Mouse (Mus musculus) stomach, embryonic 14.5 days (tissue): ENCODE data around the gene Cenpa. TPM values are rescaled to one million over a fixed set of nuclear protein-coding genes. Genes with fewer than 3 reads are reported as not detected.
A peak's percentile ranks its signal among the peaks of the same experiment; 100 is the strongest.

Source experiments
- ATAC-seq: fragments of 200-750 bp; cut with Nextera tagmentation; 2 replicates; pipeline ENCODE4 v1.8.0; 2017; ENCODE audit warnings: low read depth, moderate TSS enrichment; ENCODE audit not compliant: insufficient number of reproducible peaks, insufficient read depth, low FRiP score
- H3K27ac ChIP-seq: fragments of 300-500 bp; sonication (generic); 2 replicates; pipeline ENCODE4 v1.5.1; 2014; ENCODE audit warnings: mild to moderate bottlenecking, low read length, moderate library complexity, mixed read lengths
- H3K27me3 ChIP-seq: fragments of 300-500 bp; sonication (generic); 2 replicates; pipeline ENCODE4 v1.6.1; 2014; ENCODE audit warnings: low read length, control low read depth, mixed read lengths; ENCODE audit not compliant: control insufficient read depth, insufficient read depth
- H3K36me3 ChIP-seq: fragments of 300-500 bp; sonication (generic); 2 replicates; pipeline ENCODE4 v1.6.1; 2014; ENCODE audit warnings: mild to moderate bottlenecking, control low read depth, low read length, moderate library complexity, mixed read lengths; ENCODE audit not compliant: control insufficient read depth, insufficient read depth
- H3K4me1 ChIP-seq: fragments of 300-500 bp; sonication (generic); 2 replicates; pipeline ENCODE4 v1.6.1; 2014; ENCODE audit warnings: low read length, control low read depth, mixed read lengths; ENCODE audit not compliant: control insufficient read depth, insufficient read depth
- H3K4me2 ChIP-seq: fragments of 300-500 bp; sonication (generic); replicated peaks from 2 replicates; pipeline ENCODE4 v1.6.1; 2014; ENCODE audit warnings: low read depth, low read length, control low read depth
- H3K4me3 ChIP-seq: fragments of 300-500 bp; sonication (generic); 2 replicates; pipeline ENCODE4 v1.5.1; 2014; ENCODE audit warnings: low read depth, low read length, control low read depth
- H3K9ac ChIP-seq: fragments of 300-500 bp; sonication (generic); replicated peaks from 2 replicates; pipeline ENCODE4 v1.6.1; 2014; ENCODE audit warnings: low read depth, mild to moderate bottlenecking, control low read depth, low read length, moderate library complexity, mixed read lengths
- H3K9me3 ChIP-seq: fragments of 300-500 bp; sonication (generic); 2 replicates; pipeline ENCODE4 v1.6.1; 2016; ENCODE audit warnings: low read depth, low read length, control low read depth; ENCODE audit not compliant: control insufficient read depth
- WGBS: fragments of 180-500 bp; shearing (Covaris S2); extraction: QIAGEN DNeasy Blood & Tissue Kit; methylation state at CpG from one replicate; pipeline ENCODE4 v1.1.7; 2014; 5-methylcytosine and 5-hydroxymethylcytosine counted together
- polyA plus RNA-seq: library from polyadenylated mRNA; unstranded; fragments of >200 nt; fragmentation: Nextera tagmentation; extraction: Ambion mirVana; gene quantifications from 2 replicates; pipeline ENCODE4 v1.2.1, GENCODE M21; 2014

Gene Cenpa
- polyA plus RNA-seq = 264 and 303 TPM in 2 replicates

GRCm38 (mm10) chr5:30666391-30667195, at the start of gene Cenpa:
TSS of gene Cenpa (plus strand) at chr5:30666777.
- Histone ChIP-seq H3K4me2 (peak within 1 kb of the TSS; percentile 66), H3K9me3 (no peaks in the 10 kb centered on the region), H3K4me1 (peaks cover 10% of the 10 kb centered on the region), H3K9ac (peak within 1 kb of the TSS; percentile 70), H3K4me3 (peak within 1 kb of the TSS; percentile 77), H3K27ac (peak within 1 kb of the TSS; percentile 76), H3K27me3 (no peaks in the 10 kb centered on the region), H3K36me3 (peaks cover 11% of the 10 kb centered on the region; the same call in 1 of the 2 replicates)
- WGBS = under 1% methylated on average over 40 of the region's 40 CpGs
- ATAC-seq = peak; percentile 95

DNA sequence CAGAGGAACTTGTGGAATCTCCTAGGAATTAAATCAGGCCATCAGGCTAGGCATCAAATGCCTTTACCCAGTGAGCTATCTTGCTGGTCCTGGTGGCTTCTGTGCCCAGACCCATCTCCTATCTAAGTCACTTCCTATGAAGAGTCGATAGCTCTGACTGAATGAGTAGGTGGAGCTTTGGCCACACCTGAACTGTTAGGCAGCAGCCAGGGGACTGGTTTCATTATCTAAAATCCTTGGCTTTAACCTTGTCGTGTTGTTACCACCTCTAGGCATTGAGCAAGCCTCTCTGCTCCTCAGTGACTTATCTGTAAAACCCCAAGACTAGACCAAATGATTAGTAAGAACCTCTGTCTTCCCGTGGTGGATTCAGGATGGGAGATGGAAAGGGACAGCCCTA, 49.2 kb upstream of the Cenpa start:
- H3K4me1 ChIP-seq = peaks cover 42% of the 10 kb centered on the region
- WGBS = 15% methylated on average over 3 of the region's 3 CpGs
- H3K27ac ChIP-seq = peak overlapping the region; percentile 21; the same call in 1 of the 2 replicates
- H3K9me3 ChIP-seq = no peaks in the 10 kb centered on the region
- ATAC-seq = no peak
- no peak overlapping the region for H3K4me2 ChIP-seq
- H3K9ac ChIP-seq = no peak overlapping the region
- H3K36me3 ChIP-seq = no peaks in the 10 kb centered on the region
- H3K27me3 ChIP-seq = peaks cover 5% of the 10 kb centered on the region
- H3K4me3 ChIP-seq = no peak overlapping the region

- Histone ChIP-seq H3K27ac (peak overlapping the region; percentile 21; the same call in 1 of the 2 replicates), H3K4me1 (peaks cover 47% of the 10 kb centered on the region), H3K9me3 (no peaks in the 10 kb centered on the region), H3K4me3 (no peak overlapping the region), H3K9ac (no peak overlapping the region), H3K4me2 (no peak overlapping the region), H3K27me3 (peaks cover 5% of the 10 kb centered on the region), H3K36me3 (no peaks in the 10 kb centered on the region)
- no peak for ATAC-seq
- 42% methylated on average over 11 of the region's 11 CpGs for WGBS
Measured at GRCm38 (mm10) chr5:30617851-30618250, 48.7 kb upstream of the Cenpa start.

GRCm38 (mm10) chr5:30618376-30619003, 48.1 kb upstream of the Cenpa start:
- H3K27ac ChIP-seq = peak overlapping the region; percentile 15; the same call in 1 of the 2 replicates
- H3K27me3 ChIP-seq = peaks cover 5% of the 10 kb centered on the region
- no peak overlapping the region for H3K9ac ChIP-seq
- no peak for ATAC-seq
- WGBS = 62% methylated on average over 8 of the region's 8 CpGs
- no peaks in the 10 kb centered on the region for H3K9me3 ChIP-seq
- H3K4me1 ChIP-seq = peaks cover 46% of the 10 kb centered on the region
- no peaks in the 10 kb centered on the region for H3K36me3 ChIP-seq
- H3K4me3 ChIP-seq = no peak overlapping the region
- H3K4me2 ChIP-seq = no peak overlapping the region

GRCm38 (mm10) chr5:30619211-30619610, 47.4 kb upstream of the Cenpa start:
- no peak for ATAC-seq
- WGBS = 82% methylated on average over 2 of the region's 2 CpGs
- peaks cover 38% of the 10 kb centered on the region for H3K4me1 ChIP-seq

DNA sequence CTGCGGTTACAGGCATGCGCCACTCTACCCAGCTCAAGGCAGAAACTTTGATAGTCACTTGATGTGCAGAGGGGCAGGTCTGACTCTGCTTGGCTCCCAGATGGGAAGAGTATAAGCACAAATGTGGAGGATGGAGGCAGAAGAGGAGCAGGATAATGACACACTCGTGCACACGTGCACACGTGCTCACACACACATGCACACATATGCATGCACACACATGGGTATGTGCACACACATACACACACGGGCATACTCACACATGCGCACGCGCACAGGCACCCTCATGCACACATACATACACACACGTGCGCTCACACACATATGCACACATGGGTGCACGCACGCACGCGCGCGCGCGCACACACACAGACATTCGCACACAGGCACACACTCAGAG, 46.0 kb upstream of the Cenpa start:
- 97% methylated on average over 20 of the region's 20 CpGs for WGBS
- no peak overlapping the region for H3K4me3 ChIP-seq
- H3K36me3 ChIP-seq = no peaks in the 10 kb centered on the region
- no peak overlapping the region for H3K9ac ChIP-seq
- peaks cover 28% of the 10 kb centered on the region for H3K4me1 ChIP-seq
- H3K27ac ChIP-seq = no peak overlapping the region
- H3K9me3 ChIP-seq = no peaks in the 10 kb centered on the region
- H3K4me2 ChIP-seq = no peak overlapping the region
- ATAC-seq = no peak
- H3K27me3 ChIP-seq = peaks cover 5% of the 10 kb centered on the region

More at GRCm38 (mm10) chr5:30619211-30619610, 47.4 kb upstream of the Cenpa start:
- no peak overlapping the region for H3K9ac ChIP-seq
- no peak overlapping the region for H3K27ac ChIP-seq
- no peak overlapping the region for H3K4me3 ChIP-seq
- peaks cover 5% of the 10 kb centered on the region for H3K27me3 ChIP-seq
- no peak overlapping the region for H3K4me2 ChIP-seq
- H3K9me3 ChIP-seq = no peaks in the 10 kb centered on the region
- no peaks in the 10 kb centered on the region for H3K36me3 ChIP-seq

DNA sequence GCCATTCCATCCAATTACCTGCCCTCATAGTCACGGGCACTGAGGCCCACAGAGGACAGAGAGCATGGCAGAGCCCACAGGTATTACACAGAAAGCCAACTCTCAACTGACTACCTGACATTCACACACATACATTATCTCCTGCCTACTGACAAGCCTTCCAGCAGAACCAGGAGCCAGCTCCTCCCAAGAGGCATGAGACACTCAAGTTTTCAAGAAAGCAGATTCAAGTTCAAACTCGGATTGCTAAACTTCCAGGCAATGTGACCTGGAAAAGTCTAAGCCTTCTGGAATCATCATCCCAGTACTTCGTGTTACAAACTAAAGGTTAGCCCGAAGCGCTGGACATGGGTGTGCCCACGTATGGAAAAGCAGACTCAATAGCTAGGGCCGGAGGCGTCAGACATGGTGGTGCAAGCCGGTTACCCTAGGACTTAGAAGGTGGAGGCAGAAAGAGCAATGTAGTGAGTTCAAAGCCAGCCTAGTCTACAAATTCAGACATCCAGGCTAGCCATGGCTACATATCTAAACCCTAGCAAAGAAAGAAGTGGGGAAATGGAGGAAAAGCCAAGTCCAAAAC, 45.3 kb upstream of the Cenpa start:
- 90% methylated on average over 9 of the region's 9 CpGs for WGBS
- peaks cover 5% of the 10 kb centered on the region for H3K27me3 ChIP-seq
- no peaks in the 10 kb centered on the region for H3K36me3 ChIP-seq
- no peak overlapping the region for H3K4me3 ChIP-seq
- H3K27ac ChIP-seq = no peak overlapping the region
- H3K9ac ChIP-seq = no peak overlapping the region
- no peak overlapping the region; the same call in 1 of the 2 replicates for H3K4me2 ChIP-seq
- ATAC-seq = no peak
- peaks cover 26% of the 10 kb centered on the region for H3K4me1 ChIP-seq
- no peaks in the 10 kb centered on the region for H3K9me3 ChIP-seq

GRCm38 (mm10) chr5:30621844-30622176, 44.8 kb upstream of the Cenpa start:
- H3K4me2 ChIP-seq = peak overlapping the region; percentile 57
- no peak overlapping the region for H3K27ac ChIP-seq
- H3K4me3 ChIP-seq = peak overlapping the region; percentile 34; the same call in 1 of the 2 replicates
- ATAC-seq = no peak
- H3K9ac ChIP-seq = 0 out of 2 replicates have a peak overlapping the region, but pooled peaks have one; percentile 7
- H3K36me3 ChIP-seq = no peaks in the 10 kb centered on the region
- H3K4me1 ChIP-seq = peaks cover 22% of the 10 kb centered on the region
- H3K9me3 ChIP-seq = no peaks in the 10 kb centered on the region
- WGBS = 56% methylated on average over 22 of the region's 22 CpGs
- H3K27me3 ChIP-seq = peaks cover 5% of the 10 kb centered on the region
